Mouse (Mus musculus) cerebellum, adult 9-11 months (tissue): ENCODE measurements around the gene Npc2.

Experiments
- DNase-seq: peaks from one replicate; pipeline ENCODE4 v3.0.0; 2022

The Npc2 gene

GRCm38 (mm10) chr12:84718462-84719244 lies 54.3 kb downstream of the Npc2 start:
- DNase-seq: no peak

- no peak for DNase-seq
Measured at GRCm38 (mm10) chr12:84714578-84714977, 58.4 kb downstream of the Npc2 start.

GRCm38 (mm10) chr12:84709842-84710439 lies 63.0 kb downstream of the Npc2 start:
- no peak for DNase-seq

- no peak for DNase-seq
Measured at GRCm38 (mm10) chr12:84707804-84708203, 65.1 kb downstream of the Npc2 start.

GRCm38 (mm10) chr12:84706886-84707285 lies 66.1 kb downstream of the Npc2 start:
- no peak for DNase-seq
